Mouse (Mus musculus) embryo, embryonic 9.5 days (tissue): ENCODE measurements at regions not wholly inside any gene's neighbourhood (a gene's known extent, or its start where the extent isn't known, plus 50 kb on each side); places are given as distances from the start of the nearest gene placed in this dataset.
"Not testable (repeated sequence)": the region's sequence is repeated elsewhere in the genome, so short reads cannot be mapped to it uniquely, and the experiment has no call there.

Source experiments
- DNase-seq: peaks from one replicate; pipeline ENCODE4 v3.0.0-alpha.2; 2017; ENCODE audit errors: extremely low spot score

DNA sequence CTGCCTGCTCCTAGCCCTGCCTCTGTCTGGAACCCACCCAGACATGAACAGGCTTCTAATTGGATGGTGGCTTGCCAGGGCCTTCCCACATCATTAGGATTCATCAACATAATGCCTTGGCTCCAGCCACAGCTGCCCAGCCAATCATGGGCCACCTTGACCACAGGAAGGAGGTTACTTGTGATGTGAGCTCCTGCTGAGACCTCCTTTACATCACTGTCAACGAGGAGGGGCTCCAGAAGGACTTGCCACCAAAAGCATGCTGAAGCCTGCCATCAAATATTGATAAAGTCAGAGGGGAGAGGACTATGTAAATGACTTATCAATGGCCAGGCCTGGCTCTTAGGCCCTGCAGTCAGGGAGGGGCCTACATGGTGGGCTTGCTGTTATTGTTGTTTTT lies 175.6 kb downstream of the Map1s start:
- not testable (repeated sequence) for DNase-seq

DNA sequence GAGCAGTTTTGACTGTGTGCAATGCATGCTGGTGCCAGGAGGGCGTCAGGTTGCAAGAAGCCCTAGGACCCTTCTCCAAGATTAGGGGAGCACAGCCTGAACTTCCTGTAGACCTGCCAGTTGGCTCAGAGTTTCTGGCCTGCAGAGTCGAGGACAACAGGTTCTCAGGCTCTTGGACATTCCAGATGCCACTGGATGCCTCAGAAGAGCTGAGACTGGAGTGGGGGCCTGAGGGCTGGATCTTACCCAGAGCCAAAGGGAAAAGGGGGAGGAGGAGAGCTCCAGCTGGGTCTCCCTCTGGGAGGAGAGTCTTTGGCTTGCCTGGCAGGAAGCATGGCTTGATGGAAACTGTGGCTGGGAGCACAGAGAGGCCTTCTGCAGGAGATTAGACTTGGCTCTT lies 145.4 kb upstream of the Myo9b start:
- DNase-seq, result not testable (repeated sequence)

DNA sequence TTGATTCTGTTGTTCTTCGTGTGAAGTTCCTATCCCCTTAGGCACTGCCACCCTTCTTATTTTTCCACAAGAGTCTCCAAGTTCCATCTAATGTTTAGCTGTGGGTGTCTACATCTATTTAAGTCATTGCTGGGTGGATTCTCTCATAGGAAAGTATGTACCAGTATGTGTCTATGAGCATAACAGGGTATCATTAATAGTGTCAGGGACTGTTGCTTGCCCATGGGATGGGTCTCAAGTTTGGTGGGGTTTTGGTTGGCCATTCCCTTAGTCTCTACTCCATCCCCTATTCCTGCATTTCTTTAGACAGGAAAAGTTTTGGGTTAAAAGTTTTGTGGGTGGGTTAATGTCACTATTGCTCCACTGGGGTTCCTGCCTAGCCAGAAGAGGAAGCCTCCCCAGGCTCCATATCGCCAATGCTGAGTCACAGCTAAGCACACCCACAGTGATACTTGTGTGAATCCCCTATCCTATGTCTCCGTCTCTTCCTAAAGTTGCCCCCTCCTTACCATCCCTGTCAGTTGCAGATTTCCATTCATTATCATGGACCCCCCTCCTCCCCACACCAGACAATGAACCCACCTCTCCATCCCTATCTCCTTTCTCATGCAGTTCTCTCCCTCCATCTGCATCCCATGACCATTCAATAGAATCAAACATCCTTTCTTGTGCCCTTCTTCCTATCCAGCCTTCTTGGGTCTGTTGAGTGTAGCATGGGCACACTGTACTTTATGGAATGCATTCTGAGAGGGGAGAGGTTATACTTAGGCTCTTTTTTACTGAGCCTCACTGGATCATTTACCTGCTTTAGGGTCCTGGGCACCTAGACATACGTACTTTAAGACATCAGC lies 141.9 kb upstream of the Myo9b start:
- DNase-seq, result no peak

DNA sequence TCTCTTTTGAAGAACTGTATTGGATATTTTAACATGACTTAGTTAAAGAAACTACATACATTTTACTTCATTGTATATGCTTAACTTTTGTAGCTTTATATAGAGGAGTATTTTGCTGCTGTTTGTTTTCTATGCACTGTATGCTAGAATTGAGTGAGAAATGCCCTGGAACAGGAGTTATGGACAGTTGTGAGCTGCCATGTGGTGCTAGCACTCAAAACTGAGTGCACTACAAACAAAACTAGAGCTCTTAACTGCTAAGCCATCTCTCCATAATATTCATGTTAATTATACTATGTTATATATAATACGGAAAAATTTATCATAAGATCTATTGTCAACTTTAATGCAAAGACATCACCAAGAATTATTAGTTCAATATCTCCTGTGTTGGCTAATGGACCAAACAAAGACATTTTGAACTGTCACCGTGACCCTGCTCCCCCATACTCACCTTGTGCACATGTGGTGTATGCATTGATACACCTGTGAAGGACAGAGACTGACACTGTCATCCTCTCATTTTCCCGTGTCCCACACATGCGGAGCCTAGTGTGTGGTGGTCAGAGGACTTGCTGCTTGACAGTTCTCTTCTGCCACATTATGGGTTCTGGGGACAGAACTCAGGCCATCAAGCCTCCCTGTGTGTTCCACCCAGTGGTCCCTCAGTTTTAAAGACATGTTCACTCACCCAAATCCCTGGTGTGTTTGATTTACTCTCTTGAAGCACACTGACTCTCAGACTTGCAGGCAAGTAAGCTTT lies 141.0 kb upstream of the Myo9b start:
- no peak for DNase-seq

DNA sequence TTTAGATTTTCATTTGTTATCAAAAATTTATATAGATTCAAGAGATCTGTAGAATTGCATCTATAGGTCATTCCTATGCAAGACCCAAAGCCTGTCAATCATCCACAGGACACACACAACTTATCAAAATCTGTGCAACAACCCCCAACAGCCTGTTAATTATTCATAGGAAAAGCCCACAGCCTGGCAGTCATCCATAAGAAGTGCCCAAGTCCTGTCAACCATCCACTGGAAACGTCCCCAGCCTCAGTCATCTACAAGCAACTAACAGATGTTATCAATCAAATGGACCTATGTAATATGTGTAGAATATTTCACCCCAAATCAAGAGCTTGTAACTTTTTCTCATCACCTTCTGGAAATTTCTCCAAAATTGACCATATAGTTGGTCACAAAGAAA lies 139.6 kb upstream of the Myo9b start:
- DNase-seq, result not testable (repeated sequence)

DNA sequence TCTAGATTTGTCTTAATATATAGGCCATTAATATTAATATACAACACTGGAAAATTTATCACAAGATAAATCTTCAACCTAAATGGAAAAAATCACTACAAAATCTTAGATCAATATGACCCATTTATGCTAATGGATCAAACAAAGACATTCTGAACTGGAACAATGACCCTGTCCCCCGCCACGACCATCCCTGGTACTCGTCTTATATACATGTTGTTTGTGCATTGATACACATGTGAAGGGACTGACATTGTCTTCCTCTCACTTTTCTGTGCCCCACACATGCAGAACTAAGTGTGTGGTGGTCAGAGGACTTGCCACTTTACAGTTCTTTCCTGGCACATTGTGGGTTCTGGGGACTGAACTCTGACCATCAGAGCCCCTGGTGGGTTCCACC lies 135.4 kb upstream of the Myo9b start:
- DNase-seq, result not testable (repeated sequence)

DNA sequence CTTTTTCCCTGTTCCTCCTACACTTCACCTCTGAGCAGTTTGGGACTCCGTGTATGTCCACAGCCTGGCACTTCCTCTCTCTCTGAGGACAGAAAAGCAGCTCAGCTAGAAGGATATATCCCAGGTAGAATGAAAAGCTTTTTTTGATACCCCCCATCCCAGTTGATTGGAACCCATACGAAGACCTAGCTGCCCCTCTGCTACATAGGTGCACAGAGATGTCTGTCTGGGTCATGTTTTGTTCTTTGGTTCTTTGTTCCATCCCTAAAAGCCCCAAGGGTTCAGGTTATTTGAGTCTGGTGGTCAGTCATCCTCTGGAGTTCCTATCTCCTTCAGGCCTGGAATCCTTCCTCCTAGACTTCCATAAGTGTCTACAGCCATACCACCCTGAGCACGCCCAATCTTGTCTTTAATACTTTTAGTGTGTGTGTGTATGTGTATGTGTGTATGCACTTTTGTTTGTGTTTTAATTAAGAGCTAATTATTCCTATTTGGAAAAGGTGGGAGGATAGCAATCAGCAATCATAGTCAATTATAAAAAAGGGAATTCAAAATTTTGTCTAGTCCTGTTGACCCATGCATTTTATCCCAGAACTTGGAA lies 130.0 kb upstream of the Myo9b start:
- DNase-seq, result not testable (repeated sequence)

DNA sequence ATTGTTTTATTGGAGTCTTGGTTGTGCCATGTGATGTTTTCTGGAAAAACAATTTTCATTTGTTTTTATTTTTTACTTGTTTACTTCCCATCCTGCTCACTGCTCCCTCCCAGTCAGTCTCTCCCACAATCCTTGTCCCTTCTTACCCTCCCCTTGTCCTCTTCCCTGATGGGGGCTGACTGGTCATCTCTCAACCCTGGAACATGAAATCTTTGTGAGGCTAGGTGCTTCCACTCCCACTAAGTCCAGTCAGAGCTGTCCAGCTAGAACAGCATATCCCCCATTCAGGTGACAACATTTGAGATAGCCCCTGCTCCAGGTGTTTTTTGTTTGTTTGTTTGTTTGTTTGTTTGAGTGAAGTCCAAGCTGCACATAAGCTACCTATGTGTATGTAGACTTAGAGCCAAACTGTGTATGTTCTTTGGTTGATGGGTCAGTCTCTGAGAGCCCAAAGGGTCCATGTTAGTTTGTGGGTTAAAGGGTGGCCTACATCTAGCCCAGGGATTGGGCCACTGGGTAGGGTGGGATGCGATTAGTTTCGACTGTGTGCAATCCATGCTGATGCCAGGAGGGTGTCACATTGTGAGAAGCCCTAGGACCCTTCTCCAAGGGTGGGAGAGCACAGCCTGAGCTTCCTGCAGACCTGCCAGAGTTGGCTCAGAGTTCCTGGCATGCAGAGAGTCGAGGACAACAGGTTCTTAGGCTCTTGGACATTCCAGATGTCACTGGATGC lies 100.9 kb upstream of the Myo9b start:
- not testable (repeated sequence) for DNase-seq

DNA sequence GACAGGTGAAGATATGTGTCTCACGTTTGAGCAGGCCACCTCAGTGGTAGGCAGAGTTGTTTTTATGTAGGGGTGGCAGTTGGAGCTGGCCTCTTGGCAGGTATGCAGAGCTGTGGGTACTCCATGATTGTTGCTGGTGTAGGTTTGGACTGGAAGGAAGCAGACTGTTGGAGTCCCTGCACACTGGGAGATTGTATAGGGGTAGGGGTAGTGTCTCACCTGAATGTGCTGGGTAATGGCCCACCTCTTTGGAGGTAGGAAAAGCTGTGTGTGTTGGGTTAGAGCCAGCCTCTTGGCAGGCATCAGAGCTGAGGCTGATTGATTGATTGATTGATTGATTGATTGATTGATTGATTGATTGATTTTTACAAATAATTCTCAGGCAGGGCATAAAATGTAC lies 79.6 kb upstream of the Myo9b start:
- DNase-seq, result not testable (repeated sequence)

DNA sequence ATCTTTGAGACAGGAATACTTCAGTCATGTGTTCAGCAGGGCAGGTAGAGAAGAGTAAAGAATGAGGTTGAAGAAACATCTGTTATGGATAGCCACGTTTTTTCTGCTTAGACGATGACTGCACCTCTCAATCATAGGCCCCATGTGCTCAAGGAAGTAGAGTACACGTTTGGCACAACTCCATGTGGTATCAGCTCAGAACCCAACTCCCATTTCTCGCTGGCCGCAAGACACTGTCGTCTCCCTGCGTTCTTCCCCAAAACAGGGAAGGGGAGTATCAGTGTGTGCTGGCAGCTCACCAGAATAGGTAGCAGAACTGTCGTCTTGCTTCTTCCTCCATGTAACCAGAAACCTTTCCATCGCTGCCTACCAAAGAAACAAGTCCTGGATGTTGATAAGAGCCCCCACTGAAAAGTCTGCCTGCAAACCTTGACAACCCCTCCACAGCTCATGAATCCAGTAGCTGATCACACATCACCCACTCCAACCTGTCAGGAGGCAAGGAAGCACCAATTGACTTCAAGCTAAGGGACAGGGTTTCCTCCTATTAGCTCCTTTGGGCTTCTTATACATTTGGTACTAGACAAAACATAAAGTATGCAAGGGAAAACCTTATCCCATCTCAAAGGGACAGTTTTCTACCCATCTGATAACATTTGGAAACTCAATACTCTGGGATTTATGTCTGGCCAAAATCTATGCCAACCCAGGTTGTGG lies 77.3 kb upstream of the Myo9b start:
- peak; percentile 4 for DNase-seq
